13 mouse cellular contexts compared by ENCODE assay signal in genomic region chr7:56421946-56422345, GRCm38 (mm10).
DNase-seq lines count a peak whose midpoint lies in the region; TF ChIP-seq lines count a peak whose summit lies in the region.
"Had no signal": no experiment of that assay in that cellular context is flagged by ENCODE, and none has a peak within 500 bp of the region (broad histone marks: within the 10 kb centered on the region; RNA-seq: fewer than 3 reads in every experiment).

No protein-coding gene starts in this region.

- intact Hi-C loops in left cerebral cortex, adult 2 months (cut with DNase I) = loop anchor here (5.0 kb wide), 1 partner anchor 65 kb away; no protein-coding TSS in a partner anchor
- intact Hi-C loops in left cerebral cortex, postnatal 14 days (cut with DNase I) = no loop called here

- peak; percentile 18 to 40 for DNase-seq in left cerebral cortex, adult 2 months (ENCODE audit: extremely low spot score in 1 of 2, low spot score in 2 of 2)
- no peak for DNase-seq in left cerebral cortex, adult 11 months (ENCODE audit: low spot score)
- DNase-seq in adrenal gland, postnatal 14 days = peak; percentile 15
- peak; percentile 2 for DNase-seq in fibroblast of lung, adult 2 months (ENCODE audit: low read depth)
- peak; percentile 16 to 52 for DNase-seq in left cerebral cortex, postnatal 14 days (ENCODE audit: low spot score in 2 of 2)
- no peak for DNase-seq in liver
- DNase-seq in urinary bladder, postnatal 14 days (ENCODE audit: low spot score) = no peak
- no peak for DNase-seq in kidney, adult 8-10 months
- DNase-seq: gastrocnemius, postnatal 36 days had no signal

- no peak overlapping the region for H3K4me3 ChIP-seq in left cerebral cortex, adult 2 months
- H3K4me3 ChIP-seq: hindbrain, embryonic 13.5 days; limb, embryonic 10.5 days; lung, embryonic 15.5 days; myocyte had no signal

- TF ChIP-seq CTCF in left cerebral cortex, adult 2 months (IDR thresholded peaks at IDR 0.05) = no peak

- no peak overlapping the region for H3K27ac ChIP-seq in left cerebral cortex, adult 2 months
- H3K27ac ChIP-seq: hindbrain, embryonic 13.5 days; limb, embryonic 10.5 days; lung, embryonic 15.5 days had no signal

Comparison
In these comparisons a context has a peak if more than half of its experiments do, and no peak if none do; other contexts are left out.
1. DNase-seq: peak in left cerebral cortex, adult 2 months (2 of 2), adrenal gland, postnatal 14 days (single experiment), fibroblast of lung, adult 2 months (single experiment) and left cerebral cortex, postnatal 14 days (2 of 2); none in left cerebral cortex, adult 11 months (single experiment), liver (single experiment), urinary bladder, postnatal 14 days (single experiment) and kidney, adult 8-10 months (0 of 2).